Mouse (Mus musculus): ENCODE results near the gene Gm17334.

The Gm17334 gene

DNA sequence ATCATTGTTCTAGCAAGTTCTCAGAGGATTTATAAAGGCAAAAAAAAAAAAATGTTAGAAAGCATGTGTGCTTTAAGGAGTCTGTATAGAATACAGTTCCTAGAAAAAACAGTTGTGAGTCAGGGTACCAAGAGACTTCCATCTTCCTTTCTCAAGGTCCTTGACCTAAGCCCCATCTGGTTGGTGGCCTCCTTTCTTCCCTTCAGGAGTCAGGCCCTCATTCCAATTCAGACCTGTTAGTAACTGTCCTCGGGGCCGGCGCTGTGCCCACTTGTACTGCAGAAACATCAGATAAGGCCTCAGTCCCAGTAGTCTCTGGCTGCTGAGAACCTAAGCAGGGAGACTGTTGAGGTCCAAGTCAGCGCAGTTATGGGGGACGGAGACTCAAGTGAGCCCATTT, at the start of gene Gm17334:
Gene Gm17334 (minus strand): TSS at position 101 of the 400 bp plus-strand sequence.
- DNase-seq (ENCODE audit: inconsistent ontology term), result no peak

DNA sequence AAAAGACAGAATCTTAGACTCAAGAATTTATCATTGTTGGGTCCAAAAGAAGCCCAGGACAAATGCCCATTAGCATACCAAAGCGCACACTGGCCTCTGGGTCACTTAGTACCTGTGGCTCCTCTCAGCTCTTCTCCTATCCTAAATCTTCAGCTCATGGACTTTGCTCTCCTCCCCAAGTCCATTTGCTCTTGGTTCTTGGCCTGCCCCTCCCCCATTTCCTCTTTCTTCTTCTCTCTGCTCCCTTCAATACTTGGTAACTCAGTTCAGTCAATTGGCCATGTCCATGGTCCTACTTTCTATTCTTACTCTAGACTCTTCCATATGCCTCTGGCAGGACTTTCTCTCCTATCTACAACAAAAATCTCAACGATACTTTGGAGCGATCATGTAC, 49.0 kb upstream of the Gm17334 start:
- DNase-seq (ENCODE audit: inconsistent ontology term), result no peak

- DNase-seq (ENCODE audit: inconsistent ontology term), result peak; percentile 89
Observed at GRCm38 (mm10) chr11:53821230-53821944, 48.4 kb upstream of the Gm17334 start.

DNA sequence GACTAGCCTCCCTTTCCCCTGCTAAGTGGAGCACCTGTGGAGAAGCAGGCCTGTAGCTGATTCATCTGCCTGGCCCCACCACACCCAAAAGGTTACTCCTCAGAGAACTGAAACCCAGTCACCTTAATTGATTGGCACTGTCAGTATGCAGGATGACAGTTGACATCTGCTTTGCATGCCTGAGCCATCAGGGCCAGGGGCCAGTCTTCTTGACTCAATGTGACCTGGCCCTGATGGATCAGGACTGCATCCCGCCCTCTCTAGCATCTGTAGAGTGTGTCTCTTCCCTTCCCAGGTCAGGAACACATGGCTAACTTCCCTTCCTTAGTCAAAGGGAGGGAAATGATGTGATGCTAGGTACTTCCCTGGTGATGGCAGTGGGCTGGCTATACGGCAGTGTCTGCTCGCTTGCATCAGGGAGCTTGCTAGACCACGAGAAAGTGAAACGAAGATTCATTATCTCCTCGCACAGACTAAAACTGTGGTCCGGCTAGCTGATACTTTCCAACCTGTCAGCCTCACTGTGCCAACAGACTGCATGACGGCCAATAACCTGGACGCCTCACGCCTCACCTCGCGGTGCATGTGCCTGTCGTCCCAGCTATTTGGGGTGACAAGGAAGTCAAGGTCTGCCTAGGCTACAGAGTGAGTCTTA, 47.7 kb upstream of the Gm17334 start:
- no peak for DNase-seq (ENCODE audit: inconsistent ontology term)

DNA sequence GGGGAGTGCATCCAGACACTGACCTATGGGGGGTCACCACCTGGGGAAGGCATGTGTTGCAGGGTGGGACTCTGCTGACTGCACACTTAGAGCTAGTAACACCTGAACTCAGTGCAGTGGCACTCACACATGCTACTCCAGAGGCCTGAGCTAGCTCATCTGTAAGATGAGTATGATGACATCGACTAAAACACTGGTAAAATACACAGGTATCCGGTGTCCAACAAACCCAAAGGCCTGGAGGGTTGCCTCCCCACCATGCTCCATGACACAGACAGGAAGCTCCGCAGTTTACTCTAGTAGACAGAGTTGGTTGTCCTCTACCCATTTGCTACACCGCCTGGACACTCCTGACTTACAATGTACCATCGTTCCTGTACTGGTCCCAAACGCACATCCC, 46.5 kb upstream of the Gm17334 start:
- DNase-seq (ENCODE audit: inconsistent ontology term), result no peak

DNA sequence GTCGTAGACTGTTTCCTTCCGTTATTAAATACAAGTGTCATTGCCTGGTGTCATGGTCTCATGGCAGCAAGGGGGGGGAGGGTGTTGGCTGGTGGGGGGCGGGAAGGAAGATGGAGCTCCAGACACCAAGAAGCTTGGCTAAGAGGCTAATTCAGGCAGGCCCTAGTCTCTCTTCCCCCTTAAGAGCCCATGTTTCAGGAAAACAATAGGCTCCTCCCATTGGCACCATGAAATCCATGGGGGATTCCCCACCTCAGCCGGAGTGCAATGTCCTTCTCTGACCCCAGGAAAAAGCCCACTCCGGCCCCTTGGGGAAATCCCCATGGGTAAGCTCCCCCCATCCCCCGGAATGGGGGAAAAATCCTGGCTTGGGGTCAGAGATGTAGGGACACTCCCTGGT, 45.8 kb upstream of the Gm17334 start:
- DNase-seq (ENCODE audit: inconsistent ontology term), result no peak

DNA sequence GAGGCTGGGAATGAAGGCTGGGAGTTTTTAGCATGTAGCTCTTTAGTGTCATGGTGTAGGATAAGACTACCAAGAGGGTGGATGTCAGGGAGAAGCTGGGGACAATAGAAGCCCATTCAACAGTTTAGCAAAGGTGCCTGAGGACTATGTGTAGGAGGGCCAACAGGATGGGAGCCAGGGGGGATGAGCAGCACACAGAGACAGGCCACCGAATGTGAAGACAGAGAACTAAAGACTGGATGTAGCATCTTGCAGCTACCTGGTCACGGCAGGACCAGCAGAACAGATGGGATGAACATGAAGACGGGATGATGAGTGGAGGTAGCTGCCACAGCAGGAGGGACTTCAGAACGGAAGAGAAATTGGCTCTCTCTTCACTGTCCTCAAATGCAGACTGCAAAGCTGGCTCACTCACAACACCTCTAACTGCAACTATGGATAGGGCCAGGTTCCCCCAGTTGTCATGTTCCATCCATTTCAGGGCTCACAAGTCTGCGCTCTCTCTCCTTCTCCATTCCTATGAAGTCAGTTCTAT, 43.9 kb upstream of the Gm17334 start:
- DNase-seq (ENCODE audit: inconsistent ontology term), result no peak

GRCm38 (mm10) chr11:53814810-53815209, 41.8 kb upstream of the Gm17334 start:
- DNase-seq (ENCODE audit: inconsistent ontology term), result no peak

- no peak for DNase-seq (ENCODE audit: inconsistent ontology term)
Observed at GRCm38 (mm10) chr11:53813001-53813868, 40.2 kb upstream of the Gm17334 start.

GRCm38 (mm10) chr11:53811312-53811711, 38.3 kb upstream of the Gm17334 start:
- no peak for DNase-seq (ENCODE audit: inconsistent ontology term)

- DNase-seq (ENCODE audit: inconsistent ontology term), result no peak
Observed at GRCm38 (mm10) chr11:53810749-53811148, 37.8 kb upstream of the Gm17334 start.

DNA sequence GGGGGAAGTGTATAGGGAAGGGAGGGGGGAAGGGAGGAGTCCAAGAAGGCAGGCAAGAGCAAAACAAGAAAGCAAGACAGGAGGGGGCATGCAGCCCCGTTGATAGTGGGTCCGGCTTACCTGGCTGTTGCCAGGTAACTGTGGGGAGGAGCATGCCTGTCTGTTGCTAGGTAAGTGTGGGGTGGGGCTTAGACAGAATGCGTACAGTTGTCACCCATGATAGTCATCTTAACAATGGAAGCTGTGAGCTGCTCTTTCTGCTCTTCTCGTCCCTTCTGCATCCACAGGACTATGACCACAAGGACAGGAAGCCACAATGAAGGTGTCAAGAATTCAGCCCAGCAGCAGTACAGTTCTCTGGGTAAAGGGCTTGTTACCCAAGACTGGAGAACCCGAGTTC, 37.2 kb upstream of the Gm17334 start:
- no peak for DNase-seq (ENCODE audit: inconsistent ontology term)

DNA sequence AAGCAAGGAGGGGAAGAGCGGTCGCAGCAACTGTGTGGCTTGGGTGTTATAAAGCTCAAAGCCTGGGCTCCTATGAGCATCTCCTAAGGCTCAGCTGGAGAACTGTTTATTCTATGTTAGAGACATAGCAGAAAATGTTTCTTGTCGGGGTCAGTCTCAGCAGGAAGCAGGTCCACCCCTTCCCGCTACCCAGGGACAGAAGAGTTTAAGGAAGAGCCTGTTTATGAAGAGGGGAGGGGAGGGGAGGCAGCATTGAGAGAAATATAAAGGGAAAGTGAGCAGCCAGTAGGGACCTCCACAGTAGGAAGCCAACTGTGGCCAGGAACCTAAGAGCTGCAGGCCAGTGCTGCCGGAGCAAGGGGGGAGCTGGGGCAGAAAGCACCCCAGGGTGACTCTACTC, 36.4 kb upstream of the Gm17334 start:
- no peak for DNase-seq (ENCODE audit: inconsistent ontology term)

DNA sequence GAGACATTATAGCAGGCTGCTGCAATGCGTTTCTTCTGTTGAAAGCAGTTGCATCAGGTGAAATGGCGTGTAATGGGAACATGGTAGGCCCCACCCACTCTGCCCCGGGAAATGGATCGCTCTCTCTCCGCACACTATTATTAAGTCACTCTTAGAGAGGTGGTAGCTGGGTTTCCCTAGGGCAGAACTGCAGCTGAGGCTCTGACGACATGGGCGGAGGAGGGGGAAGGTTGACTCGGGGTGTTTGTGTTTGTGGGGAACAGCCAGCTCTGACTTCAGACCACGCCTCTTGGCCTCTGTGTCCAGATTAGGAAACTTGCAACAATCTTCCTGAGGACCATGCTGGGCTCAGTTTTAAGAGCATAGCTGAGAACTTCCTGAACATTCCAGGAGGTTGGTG, 32.8 kb upstream of the Gm17334 start:
- DNase-seq (ENCODE audit: inconsistent ontology term), result no peak

DNA sequence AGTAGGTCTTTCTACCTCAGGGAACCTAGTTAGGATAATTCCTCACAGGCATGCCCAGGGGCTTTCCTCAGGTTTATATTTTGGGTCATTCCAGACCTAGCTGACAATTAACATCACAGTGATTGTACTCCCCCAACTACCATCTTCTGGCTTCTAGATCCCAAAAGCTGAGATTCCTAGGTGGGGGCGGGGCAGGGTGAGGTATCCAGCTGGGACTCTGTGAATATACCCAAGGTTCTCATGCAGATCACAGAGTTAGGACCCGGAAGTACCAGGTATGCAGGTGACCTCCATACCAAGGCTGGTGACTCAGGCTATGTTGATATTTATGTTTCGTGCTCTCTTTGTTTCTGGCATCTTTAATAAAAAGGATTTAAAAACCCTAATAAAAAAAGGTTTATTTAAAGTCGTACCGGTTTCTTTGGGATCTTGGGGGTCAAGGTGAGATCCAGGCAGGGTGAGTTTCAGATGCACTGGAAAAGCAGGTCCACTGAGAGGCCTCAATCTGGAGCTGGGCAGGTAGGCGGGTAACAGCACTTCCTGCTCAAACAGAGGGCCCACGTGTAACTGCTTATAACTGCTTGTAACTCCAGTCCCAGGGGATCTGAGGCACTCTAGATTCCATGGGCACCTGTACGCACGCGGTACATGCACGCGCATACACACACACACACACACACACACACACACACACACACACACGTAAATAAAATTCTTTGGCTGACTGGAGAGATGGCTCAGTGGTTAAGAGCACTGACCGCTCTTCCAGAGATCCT, 31.8 kb upstream of the Gm17334 start:
- no peak for DNase-seq (ENCODE audit: inconsistent ontology term)

DNA sequence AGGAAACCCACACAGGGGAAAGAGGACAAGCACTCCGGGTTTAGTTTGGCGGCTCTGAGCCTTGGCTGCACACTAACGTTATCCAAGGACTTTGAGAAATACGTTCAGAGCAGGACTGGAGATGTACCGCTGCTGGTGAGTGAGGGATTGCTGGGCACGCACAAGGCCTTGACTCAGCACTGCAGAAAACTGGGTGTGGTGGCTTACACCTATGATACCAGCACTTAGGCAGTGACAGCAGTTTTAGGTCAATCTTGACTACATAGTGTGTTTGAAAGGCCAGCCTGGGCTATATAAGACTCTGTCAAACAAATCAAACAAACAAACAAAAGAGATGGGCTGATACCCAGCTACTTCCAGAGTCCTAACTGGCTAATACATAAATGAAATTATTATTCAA, 30.5 kb upstream of the Gm17334 start:
- DNase-seq (ENCODE audit: inconsistent ontology term), result no peak

DNA sequence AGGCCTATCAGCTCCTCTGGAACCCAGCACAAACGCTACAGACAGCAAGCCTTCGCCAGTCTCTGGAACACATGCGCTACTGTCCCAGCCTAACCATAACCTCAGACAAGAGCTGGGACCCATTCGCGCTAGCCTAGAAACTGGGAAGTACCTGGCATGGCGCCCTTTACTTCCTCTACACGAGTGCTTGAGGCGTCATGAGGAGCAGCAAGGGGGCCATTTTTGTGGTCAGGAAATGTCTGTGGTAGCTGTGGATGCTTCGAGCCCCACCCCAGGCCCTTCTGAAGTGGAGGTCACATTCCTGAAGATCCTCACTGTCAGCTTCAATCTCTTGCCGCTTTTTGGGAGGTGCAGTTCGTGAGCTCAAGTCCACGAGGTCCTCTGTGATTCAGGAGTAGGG, 30.1 kb upstream of the Gm17334 start:
- DNase-seq (ENCODE audit: inconsistent ontology term), result peak; percentile 85

- DNase-seq (ENCODE audit: inconsistent ontology term), result no peak
Observed at GRCm38 (mm10) chr11:53800975-53801374, 28.0 kb upstream of the Gm17334 start.

DNA sequence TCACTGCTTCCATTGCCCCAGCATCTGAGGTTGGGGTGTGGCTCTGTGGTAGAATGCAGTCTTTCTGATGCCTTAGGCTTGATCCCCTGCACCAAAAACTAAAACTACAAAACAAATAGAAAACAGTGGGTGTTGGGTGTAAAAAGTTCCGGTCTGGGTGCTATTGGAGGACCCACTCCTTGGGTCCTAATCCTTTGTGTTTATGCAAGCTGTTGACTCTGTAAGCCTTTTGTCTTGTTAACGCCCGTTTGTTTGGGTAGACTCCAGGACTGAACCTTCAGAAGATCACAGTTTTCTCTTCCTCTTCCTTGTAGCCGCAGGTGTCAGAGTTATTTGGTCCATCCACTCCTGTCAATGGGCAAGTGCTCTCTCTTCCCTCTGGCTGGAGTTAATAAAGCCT, 27.0 kb upstream of the Gm17334 start:
- DNase-seq (ENCODE audit: inconsistent ontology term), result no peak

GRCm38 (mm10) chr11:53798041-53798711, 25.2 kb upstream of the Gm17334 start:
- no peak for DNase-seq (ENCODE audit: inconsistent ontology term)

GRCm38 (mm10) chr11:53797386-53797920, 24.5 kb upstream of the Gm17334 start:
- no peak for DNase-seq (ENCODE audit: inconsistent ontology term)

Measured in Muller cell, postnatal 12 days (primary cell).